Mouse (Mus musculus) spleen, adult 2 months (tissue): ENCODE results near the gene Mettl24.

ENCODE experiments used
- CTCF ChIP-seq: fragments of 200-500 bp; IDR thresholded peaks from 2 replicates; pipeline ENCODE4 v1.5.1; 2011; ENCODE audit warnings: mild to moderate bottlenecking, inconsistent platforms; ENCODE audit not compliant: insufficient read depth, insufficient read length, insufficient replicate concordance; ENCODE audit errors: extremely low read depth
- POLR2A ChIP-seq: fragments of 200-500 bp; IDR thresholded peaks from 2 replicates; pipeline ENCODE4 v1.6.1; 2011; ENCODE audit warnings: low read depth, low read length, inconsistent platforms

GRCm38 (mm10) chr10:40730200-40730599 is 47.1 kb downstream of the Mettl24 start:
- TF ChIP-seq CTCF: no peak
- no peak for TF ChIP-seq POLR2A
